Mouse (Mus musculus) urinary bladder, postnatal 36 days (tissue): ENCODE measurements around the gene Ybx3.
A peak's percentile ranks its signal among the peaks of the same experiment; 100 is the strongest.

Experiments
- DNase-seq, 2 experiments: peaks; one replicate each; pipeline ENCODE4 v3.0.0; 2022; ENCODE audit warnings: low spot score in 2 of 2, mixed read lengths in 1 of 2

Gene Ybx3

DNA sequence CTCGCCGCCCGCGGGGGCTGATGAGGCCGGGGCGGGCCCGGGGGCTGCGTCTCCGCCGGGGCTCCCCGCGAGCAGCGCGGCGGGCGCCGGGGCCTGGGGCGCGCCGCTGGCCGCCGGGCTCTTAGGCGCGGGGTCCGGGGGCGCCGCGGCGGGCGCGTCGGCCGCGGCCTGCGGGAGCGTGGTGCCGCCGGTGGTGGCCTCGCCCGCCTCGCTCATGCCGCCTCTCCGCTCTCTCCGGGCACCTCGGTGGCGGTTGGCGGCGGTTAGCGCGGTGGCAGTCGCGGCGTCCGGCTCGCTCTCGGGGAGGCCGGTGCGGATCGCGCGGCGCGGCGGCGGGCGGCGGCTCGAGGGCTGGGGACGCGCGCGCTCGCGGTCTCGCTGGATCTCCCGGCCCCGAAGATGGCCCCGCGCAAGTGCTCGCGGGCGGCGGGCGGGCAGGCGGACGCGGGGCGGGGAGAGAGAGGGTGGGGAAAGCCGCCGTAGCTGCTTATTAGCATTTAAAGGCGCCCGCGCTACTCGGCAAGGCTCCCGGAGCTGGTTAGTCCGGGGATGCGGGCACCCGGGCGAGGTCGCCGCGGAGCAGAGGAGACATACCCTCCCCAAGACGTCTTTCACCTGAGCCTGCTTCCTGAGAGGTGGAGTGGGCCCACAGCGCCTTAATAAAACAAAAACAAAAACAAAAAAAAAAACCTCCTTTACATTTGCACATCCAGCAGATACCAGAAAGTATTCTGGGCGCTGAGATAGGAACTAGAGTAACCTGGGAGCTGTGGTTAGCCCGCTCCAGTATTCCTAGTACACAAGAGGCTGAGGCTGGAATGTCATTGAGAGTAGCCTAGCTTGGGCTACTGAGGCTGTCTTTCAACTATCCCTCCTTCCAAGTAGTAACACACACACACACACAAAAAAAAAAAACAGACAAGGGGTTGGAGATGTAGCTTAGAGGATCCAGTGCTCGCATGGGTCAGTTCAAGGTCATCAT lies at the start of gene Ybx3:
Ybx3 (minus strand) TSS at position 437 of the 982 bp plus-strand sequence.
- DNase-seq = peak; percentile 77 to 87

DNA sequence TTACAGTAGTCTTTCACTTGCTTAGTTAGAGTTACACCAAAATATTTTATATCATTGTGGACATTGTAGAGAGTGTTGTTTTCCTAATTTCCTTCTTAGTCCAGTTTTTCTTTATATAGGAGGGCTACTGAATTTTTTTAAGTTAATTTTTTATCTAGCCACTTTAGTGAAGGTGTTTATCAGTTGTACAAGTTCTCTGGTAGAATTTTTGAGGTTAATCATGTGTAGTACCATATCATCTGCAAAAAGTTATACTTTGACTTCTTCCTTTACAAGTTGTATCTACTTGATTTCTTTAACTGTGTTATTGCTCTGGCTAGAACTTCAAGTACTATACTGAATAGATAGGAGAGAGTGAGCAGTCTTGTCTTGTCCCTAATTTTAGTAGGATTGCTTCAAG lies 48.4 kb upstream of the Ybx3 start:
- no peak for DNase-seq

DNA sequence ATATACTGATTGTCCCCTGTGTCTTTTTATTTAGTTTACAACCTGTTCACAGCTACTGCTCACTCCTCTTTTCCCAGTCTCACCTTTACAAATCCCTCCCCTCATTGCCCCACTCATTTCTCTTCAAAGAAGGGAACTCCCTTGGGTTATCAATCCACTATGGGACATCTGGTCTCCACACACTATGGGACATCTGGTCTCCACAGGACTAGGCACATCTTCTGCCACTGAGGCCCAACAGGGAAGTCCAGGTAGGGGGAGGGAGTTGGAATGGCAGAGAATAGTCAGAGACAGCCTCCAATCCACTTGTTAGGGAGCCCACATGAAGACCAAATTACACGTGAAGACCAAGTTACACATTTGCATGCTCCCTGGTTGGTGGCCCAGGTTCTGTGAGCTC lies 45.8 kb upstream of the Ybx3 start:
- DNase-seq = no peak

DNA sequence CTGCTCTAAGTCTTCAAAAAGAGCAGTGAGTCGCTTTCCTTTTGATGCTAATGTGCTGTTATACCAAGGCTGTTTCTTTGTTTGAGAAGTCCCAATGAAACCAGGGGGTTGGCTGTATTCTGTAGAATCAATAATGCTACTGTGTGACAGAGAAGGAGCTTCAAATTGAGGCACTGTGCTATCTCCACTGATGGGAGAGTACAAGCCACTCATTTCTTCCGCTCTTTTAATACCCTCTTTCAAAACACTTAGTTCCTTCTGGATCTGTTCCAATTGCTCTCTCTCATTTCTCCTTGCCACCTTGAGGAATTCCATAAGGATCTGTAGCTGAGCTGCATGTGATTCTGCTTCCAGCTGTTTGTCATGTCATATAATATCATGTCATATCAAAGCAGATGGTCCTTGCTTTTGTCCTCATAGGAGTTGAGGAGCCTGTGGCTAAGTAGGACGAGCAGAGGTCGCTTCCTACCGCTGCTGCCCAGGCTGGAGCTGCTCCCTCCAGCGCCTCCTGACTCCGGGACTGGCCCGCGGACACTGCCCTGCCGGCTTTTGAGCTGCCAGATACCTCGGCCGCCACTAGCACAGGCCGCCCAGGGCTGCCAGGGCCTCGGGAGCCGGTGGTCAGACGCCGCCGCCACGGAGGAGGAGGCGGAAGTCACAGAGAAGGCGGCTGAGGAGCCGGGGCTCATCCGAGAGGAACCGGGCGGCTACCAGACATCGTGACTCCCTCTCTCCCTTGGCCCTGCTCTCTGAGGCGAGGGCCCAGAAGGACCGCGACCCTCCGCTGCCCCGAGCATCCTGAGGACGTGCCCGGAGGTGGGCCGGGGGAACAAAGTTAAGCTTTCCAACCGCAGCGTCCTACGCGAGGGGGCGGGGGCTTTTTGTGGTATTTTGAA lies 45.1 kb upstream of the Ybx3 start:
- DNase-seq = peak in 1 of 2 experiments; percentile 6

DNA sequence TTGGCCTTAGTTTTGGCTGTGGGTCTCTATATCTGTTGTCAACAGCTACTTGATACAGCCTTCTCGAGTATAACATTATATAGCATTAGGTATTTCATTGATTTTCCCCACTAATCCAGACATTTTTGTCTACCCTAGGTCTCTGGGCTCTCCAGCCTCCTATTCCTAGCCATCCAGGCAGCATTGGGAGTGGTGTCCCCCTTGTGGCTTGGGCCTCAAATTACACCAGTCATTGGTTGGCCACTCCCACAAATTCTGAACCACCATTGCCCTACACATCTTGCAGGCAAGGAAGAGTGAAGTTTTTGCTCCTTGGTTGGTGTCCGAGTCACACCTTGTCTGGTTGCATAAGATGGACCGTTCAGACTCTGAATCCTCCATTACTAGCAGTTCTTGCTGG lies 33.3 kb upstream of the Ybx3 start:
- no peak for DNase-seq

DNA sequence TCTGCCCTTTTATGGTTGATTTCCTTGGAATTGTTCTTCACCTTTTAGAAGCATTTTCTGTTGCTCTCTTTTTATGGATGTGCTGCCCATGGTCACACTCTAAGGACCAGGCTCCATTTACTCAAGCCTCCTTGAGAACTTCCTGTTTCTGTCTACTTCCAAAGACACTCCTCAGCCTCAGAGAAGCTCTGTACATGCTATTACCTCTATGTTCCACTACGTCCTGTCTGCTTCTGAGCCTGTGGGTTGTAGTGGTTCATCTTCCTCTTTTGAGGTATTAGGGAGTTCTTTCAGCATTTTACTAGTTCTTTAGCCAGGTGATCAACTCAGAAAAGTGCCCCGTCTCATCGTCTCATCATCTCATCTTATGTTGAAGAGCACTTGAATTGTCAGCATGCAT lies 31.3 kb upstream of the Ybx3 start:
- no peak for DNase-seq

DNA sequence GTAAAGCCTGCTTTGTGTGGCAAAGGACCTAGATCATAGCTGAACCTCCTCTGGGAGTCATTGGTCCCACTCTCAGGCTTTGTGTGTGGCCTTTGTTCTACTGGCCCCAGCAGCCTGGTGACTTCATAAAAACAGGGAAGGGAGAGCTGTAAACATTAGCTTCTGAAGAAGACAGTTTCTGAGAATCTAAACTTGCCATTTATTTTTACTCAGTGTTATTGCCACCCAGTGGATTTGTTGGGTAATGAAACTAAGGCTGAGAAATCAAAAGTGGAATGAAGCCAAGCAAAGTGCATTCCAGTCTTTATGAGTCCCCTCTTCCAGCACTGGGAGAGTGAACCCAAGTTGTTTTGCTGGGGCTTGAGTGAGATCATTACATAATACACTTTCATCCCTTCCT lies 30.5 kb upstream of the Ybx3 start:
- peak; percentile 15 to 20 for DNase-seq

DNA sequence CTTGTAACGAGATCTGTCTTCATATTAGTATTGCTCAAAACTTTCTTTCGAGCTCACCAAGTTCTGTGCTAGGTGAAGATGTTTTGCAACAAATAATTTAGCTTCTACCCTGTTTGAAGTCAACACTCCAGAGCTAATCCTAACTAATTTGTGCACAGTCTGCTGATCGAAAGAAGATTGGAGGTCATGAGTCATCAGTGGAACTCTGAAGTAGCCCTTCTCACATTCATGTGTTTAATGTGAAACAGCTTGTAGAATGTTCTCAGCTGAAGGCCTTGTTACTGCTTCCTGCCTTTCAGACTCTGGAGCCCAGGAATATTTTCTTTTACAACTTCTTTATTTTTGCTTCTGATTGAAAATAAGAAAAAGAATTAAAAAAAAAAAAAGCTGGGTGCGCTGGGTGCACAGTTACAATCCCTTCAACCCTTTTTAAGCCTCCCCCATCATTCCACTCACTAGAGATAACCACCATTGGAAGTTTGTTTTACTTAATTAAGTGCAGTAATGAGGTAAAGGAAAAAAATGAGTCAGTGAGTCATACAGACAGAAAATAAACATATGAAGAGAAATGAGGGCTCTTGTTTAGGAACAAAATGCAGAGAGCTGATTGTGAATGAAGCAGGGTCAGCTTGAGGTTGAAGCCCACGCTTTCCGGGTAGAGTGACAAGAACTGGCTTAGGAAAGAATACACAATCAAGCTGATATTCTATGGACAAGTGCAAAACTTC lies 23.0 kb upstream of the Ybx3 start:
- no peak for DNase-seq

DNA sequence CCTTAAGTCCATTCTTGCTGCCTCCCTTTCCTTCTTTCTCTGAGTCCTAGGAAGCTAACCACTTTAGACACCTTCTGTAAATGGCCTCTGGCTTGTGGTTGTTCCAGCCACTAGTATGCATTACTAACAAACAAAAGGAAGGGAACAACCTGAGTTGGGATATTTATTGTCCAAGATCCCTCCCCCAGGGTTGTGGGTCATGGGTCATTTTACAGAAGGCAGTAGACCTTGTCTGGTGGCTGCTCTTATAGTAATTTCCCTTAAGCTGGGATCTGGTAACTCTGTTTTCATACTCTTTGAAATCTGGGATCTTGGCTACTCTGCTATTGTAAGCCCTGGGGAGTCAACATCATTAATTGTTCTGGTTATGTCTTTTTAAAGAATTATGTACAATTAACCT lies 18.7 kb upstream of the Ybx3 start:
- DNase-seq = no peak

DNA sequence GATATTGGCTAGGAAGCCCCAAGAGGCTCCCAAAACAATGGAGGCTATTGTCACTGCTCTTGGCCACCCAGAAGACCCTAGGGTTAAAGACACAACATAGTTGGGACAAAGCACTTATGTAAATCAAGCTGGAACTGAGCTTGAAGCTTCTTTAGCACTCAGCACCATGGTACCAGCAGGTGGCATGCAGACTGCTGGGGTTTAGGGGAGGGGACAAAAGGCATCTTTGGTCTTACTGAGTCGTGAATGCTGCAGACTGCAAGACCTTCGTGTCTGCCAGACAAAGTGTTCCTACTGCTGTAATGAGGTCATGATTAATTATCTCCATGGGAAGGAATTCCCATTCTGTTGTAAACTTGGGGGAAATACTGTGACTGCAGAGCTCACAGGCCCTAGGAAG lies 17.6 kb upstream of the Ybx3 start:
- DNase-seq = no peak

DNA sequence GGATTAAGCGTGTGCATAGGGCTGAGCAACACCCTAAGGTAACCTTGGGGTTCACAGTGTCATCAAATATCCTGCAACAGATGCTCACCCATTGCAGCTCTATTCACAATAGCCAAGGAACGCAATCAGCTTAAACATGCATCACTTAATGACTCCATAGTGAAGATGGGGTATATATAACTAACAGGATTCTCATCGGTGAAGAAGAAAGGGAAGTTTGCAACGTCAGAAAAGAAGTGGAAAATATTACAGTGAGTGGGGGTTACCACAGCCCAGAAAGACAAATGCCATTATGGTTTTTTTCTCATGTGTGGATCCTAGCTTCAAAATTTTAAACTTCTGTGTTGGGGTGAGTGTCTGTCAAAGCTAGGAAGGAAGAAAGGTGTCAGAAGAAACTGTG lies 16.9 kb upstream of the Ybx3 start:
- no peak for DNase-seq

DNA sequence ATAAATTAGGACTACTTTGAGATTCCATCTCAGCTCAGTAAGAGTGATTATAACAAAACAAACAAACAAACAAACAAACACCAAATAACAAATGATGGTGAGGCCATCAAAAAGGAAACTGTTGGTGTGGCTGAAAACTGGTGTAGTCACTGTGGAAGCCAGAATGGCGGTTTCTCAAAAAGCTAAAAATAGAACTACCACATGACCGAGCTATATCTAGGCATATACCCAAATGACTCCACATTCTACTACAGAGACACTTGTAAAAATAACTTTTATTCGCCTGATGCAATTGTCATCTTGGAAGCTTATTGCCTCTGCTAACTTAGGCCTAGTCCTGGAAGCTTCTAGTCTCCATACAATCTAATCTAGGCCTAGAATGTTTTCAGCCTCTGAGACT lies 16.0 kb upstream of the Ybx3 start:
- DNase-seq = no peak

DNA sequence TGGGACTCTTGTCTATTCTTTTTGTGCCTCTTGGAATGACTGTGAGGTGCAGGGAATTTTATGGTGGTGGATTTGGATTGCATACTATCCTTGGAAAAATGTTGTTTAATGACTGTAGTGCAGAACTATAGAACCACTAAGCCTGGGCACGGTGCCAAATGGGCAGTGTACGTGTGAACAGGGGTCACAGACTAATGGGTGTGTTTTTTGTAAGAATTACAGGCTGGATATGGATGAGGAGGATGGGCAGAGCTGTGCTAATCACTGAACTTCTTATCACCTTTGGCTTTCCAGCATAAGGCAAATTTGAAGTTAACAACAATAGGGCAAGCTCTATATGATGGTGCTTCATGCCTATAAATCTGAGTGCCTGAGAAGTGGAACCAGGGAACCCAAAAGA lies 14.8 kb upstream of the Ybx3 start:
- DNase-seq = no peak

DNA sequence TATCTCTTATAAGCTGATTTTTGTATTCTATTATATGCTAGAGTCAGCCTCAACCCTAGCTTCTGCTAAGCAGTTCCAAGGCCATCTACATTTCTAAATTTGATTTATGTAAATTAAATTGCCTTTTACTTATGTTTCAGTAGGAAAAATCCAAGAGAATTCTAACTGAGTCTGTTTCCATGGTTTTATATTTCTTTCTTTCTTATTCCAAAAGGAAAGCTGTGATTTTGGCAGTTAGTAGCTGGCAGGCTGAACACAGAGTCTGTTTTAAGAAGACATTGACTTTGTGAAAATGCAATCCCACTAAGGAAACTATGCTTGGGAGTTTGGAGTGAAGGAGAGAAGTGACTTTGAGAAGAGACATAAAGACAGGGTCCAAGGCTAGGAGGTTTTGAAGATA lies 14.3 kb upstream of the Ybx3 start:
- DNase-seq = no peak

DNA sequence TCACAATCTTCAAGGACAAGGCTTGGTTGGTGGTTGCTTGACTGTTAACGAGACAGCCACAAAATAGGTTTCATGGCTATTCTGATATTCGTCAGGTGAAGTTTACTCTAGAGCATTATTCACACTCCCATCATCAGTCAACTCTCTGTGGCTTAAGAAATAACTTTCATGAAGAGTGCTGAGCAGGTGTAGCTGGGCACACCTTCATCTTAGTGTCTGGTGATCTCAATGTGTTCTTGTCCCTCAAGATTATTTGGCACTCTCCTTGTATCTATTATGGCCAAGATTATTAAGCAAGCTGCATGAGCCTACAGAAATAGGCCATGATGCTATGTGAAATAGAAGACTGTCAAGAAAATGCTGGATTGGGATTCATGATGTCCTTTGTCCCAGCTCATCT lies 13.0 kb upstream of the Ybx3 start:
- no peak for DNase-seq

DNA sequence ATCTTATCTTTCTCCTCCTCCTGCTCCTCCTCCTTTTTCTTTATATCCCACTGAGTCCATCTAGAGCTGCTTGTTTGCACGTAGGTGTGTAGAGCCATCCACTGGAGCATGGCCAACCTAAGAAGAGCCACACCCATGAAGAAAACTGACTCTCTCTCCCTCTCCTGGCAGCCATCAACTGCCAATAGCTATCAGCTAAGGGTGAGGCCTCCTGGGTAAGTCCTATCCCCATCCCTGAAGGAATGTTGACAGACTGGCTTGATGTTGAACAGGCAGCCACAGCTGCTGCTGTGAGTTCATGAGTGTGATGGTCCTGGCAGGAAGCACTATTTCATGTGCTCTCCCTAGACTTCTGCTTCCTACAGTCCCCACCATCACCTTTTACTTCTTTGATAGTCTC lies 8.4 kb upstream of the Ybx3 start:
- no peak for DNase-seq

DNA sequence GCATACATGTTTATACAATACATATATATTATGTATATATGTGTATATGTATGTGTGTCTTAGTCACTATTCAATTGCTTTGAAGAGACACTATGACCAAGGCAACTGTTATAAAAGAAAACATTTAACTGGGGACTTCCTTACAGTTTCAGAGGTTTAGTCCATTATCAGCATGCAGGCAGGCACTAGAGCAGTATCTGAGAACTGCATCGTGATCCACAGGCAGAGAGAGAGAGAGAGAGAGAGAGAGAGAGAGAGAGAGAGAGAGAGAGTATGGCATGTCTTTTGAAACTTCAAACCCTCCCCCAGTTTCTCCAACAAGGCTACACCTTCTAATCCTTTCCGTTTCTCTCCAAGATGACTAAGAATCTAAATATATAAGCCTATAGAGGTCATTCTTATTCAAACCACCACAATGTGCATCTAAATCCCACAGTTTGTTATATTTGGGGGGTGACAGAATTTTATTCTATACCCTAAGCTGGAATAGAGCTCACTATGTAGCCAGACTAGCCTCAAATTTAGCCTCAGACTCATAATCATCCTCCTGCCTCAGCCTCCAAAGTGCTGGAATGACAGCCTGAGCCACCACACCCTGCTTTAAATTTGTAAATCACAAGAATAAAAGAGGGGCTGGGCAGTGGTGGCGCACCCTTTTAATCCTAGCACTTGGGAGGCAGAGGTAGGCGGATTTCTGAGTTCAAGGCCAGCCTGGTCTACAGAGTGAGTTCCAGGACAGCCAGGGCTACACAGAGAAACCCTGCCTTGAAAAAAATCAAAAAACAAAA lies 5.8 kb upstream of the Ybx3 start:
- no peak for DNase-seq

DNA sequence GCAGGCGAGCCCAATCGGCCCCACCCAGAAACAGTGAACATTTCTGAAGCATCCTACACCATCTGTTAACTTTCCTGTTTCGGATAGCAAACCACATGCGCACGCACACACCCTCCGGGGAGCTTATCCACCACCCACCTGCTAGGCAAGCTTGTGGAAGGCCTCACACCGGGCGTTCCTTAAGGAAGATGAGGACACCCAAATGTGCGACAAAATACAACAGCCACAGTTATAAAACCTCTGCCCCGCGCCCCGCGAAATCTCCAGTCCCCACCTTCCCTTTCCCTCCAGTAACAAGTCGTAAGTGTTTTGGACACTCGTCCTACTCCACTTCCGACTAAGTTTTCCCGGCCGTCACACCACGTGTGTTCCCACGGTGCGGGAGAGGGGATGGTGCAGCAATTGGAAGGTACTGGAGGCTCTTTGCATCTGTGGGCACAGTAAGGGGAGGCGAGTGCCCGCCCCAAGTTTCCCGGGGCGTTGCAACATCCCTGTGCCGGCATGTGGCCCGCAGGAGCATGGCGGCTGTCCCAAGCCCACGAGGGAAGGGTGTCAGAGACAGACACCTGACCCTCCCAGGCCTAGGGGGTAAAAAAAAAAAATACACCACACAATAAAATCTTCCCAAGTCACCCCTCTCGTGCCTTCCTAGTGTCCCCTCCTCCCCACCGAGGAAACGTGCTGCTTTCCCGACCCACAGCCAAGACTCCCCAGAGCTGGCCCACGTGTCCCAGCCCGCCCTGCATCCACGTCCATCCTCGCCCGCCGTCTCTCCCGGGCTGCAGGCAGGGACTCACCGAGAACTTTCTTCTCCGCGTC lies 846 bp downstream of the Ybx3 start:
- DNase-seq = peak; percentile 59 to 65

DNA sequence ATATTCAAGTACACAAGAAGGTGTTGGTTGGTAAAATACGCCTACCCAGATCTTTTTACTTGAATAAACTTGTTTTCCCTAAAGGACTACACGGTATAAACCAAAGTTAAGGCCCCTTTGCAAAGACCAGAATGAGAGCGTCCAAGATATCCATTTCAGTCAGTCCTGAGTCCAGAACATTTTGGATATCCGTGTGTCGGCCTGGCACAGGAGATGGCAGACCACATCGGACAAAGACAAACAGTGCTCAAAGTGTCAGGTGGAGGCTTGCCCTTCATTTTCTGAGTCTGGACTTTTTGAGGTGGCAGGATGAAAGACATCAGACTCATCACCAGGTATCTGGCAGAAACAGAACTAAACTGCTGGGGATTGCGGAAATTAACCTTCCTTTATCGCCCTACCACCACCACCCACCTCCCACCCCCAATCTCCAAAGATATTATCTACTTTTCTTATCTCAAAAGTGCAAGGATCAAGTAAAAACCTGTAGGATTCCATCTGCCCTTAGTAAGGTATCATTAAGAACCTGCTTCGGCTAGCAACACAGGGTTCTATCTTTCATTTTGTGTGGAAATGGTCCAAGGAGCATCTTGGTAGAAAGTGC lies 1.8 kb downstream of the Ybx3 start:
- no peak for DNase-seq

DNA sequence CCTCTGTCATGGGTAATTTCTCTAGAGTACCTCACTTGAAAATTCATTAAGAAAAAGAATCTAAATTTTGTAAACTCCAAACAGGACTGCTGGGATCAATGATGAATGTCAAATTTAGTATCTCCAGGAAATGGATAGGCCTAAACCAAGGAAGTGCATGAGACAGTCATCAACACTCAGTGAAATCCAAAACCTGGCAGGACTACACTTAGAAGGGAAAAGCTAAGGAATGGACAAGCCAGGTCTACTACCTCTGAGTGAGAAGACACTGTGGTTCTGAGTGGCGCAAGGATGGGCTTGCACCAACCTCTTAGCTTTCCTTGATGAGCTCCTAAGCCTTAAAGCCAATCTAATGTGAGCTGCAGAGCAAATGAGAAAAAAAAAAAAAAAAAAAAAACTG lies 2.8 kb downstream of the Ybx3 start:
- no peak for DNase-seq
